Mouse (Mus musculus): ENCODE results near the gene Zfp14.

Zfp14 gene

DNA sequence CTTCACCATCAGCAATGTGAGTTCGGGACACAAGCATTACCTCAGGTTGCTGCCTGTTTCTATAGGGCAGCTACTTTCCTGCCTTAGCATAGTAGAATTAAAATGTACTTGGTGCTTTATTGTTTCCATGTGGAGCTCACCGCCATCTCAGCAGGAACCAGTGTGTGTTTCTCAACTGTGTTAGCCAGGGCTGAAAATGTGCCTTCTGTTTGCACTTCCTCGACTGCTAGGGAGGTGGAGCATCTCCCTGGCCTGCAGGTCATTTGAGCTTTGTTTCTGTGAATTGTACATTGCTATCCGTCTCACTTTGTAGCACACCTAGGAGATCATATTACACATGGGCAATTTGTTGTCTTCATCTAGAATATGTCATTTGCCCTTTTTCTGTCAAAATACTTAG lies 23.8 kb downstream of the Zfp14 start:
- no peak for DNase-seq

DNA sequence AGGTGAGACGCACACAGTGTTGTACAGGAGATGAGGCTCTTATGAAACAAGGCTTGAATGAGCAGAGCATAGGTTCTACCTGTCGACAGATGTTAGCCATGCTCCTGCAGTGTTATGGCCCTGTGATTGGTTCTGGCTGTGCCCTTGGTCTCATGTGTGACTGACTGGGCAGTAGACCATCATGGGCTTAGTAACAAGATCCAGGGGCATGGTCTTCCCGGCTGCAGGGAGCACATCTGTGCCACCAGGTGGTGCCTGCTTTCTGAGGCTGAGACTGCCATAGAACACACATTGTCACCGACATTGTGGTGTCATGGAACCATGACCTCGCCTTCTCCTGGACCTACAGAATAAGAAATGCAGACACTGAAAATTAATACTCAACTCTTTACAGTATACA lies 25.8 kb downstream of the Zfp14 start:
- DNase-seq, result peak; percentile 16

GRCm38 (mm10) chr7:30023800-30024199 lies 27.4 kb downstream of the Zfp14 start:
- no peak for DNase-seq

- no peak for DNase-seq
Observed at GRCm38 (mm10) chr7:30023324-30023723, 27.9 kb downstream of the Zfp14 start.

GRCm38 (mm10) chr7:30019543-30019942 lies 31.6 kb downstream of the Zfp14 start:
- no peak for DNase-seq

GRCm38 (mm10) chr7:30017226-30017625 lies 34.0 kb downstream of the Zfp14 start:
- DNase-seq, result no peak

DNA sequence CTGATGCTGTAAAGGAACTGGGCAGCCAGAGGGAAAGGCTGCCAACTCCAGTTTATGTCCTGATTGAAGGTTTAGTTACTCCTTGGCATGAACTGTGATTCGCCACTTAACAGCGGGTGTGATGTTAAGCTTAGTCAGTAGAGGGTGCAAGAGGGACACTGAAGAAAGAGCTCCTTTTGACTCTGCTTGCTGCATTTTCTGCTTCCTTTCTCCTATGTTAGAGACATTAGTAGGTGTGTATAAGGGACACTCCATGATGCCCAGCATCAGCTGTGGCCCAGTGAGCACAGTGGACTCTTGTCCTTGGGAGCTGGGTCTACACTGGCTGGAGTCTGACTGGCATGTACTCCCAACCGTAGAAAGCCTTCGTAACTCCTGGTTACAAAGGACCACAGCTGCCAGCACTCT lies 38.2 kb downstream of the Zfp14 start:
- DNase-seq, result peak; percentile 87

DNA sequence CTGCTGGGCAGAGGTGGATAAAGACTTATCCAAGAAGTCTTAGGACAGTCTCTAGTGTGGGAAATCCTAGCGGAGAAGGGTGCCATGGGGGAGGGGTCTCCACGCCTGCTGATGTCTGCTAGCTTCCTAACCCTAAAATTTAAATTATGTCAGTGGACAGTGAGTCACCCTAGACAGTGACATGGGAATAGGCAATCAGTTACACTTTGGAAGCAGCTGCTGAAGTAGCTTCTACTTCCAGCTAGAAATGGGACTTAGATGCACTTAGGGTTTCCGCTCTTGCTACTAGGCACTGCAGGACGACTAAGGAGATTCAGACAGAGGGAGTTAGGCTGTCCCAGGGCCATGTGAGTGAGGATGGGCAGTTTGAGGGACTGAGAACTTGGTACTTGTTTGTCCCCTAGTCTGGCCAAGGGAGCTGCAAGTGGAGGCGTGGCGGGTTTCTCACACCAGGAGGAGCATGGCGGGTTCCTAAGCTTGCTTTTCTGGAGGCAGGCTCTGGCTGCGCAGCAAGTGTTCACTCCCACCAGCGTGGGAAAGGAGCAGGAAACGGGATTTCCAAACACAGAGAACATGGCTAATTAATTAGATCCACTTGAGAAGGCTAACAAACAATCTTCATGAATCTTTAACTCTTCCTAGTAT lies 40.5 kb downstream of the Zfp14 start:
- peak; percentile 59 for DNase-seq

DNA sequence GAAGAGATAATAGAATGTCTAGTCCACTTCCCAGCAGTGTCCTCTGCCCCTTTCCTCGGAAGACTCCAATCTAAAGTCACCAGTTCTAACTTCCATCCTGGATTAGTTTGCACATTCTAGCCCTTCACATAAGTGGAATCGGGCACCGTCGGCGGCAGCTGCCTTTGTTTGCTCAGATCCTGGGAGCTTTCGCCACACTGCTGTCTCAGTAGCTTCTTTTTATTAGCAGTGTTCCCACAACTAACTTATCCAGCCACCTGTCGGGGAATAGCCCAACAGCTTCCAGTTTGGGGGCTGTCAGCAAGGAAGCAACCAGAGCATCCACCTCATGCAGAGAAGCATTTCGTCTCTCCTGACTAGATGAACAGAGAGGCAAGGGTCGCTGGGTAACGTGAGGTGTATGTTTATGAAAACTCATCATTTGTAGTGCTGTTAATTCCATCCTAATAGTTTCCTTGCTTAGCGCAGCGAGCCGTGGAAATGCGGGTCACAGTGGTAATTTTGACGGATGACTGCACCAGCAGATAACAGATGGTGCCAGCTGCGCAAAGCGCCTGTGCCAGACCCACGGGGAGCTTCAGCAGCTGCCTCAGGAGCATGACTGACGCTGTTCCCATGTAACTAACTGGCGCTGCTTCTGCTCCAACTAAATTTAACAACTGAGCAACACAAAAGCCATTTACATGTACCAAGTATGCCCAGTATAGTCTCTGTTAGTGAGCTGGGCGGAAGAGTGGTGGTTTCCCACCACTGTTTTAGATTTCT lies 41.7 kb downstream of the Zfp14 start:
- peak; percentile 97 for DNase-seq

DNA sequence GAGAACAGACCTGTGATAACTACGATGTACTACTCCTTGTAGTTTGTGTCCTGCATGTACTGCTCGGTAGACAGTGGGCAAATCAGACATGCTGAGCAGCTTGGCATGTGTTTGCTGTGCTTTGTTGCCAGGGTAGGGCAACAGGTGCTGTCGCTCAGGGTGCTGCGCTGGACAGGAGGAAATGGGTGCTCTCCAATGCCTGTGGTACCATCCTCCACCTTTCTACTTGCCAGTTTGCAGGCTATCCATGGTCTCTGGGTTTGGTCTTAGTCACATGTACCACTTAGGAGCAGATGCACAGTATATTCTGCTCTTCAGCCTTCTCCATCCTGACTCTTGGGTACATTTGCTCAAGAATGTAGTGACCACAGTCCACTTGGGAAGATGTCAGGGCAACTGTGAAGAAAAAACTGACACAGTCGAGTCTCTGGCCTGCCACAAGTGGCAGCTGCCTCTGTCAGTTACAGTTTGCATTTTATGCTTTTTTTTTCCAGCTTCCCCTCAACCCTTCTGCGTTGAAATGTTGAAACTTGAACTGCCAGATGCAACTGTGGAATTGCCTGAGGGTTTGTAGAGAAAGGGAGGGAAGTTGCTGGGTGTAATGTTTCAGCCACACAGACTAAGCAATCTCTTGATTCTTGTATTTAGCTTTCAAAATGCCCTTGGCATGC lies 43.0 kb downstream of the Zfp14 start:
- no peak for DNase-seq

DNA sequence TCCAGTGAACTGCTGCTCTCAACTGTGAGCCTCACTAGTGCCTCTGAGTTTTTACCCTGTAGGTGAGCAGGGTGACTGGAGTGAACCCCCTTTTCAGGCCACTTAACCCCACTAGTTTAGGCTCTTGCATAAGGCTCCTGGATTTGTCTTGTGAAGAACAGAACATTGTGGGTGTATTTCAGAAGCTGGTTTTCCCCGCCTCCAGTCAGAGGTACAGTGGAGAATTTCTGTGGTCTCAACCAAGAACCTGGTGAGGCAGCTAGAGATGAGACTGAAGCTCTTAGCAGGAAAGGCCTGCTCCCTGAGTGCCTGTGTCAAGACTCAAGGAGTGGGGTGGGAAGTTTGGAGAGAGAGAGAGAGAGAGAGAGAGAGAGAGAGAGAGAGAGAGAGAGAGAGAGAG lies 43.6 kb downstream of the Zfp14 start:
- DNase-seq, result no peak

DNA sequence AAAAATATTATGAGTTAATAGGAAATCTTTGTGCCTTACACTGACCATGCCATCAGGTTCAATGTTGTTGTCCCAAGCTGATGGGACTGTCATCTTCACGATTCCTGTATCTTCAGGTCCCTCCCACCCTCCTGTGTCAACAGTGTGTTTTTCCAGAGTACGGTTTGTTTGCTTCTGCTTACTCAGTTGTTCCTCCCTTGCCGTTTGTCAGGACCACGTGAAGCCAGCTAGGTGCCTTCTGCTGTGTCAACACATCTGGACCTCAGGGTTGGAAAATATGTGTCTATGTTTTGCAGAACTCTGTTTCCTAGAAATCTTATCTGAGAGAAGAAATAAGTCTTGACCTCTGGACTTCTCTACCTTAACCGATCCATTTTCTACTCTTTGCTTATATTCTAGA lies 50.6 kb downstream of the Zfp14 start:
- no peak for DNase-seq

GRCm38 (mm10) chr7:29995134-29995533 lies 56.0 kb downstream of the Zfp14 start:
- no peak for DNase-seq

DNA sequence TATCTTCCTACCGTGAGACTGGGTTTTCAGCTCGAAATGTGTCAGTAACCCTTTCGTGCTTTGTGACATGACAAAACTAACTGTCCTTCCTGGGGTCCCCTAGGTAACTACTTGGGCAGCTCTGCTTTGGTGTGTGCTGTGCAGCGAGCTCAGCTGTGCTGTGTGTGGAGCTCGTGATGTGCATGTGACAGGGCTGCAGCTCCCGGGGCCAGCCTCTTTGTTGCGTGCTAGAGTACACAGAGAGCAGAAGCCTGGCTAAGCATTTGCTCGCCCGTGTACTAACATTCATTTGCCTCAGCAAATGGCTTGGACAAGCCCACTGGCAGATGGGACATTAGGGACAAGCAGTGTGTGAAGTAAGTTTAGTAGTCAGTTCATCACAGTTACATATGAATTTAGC lies 57.8 kb downstream of the Zfp14 start:
- DNase-seq, result no peak

GRCm38 (mm10) chr7:29992698-29993097 lies 58.5 kb downstream of the Zfp14 start:
- DNase-seq, result no peak

- DNase-seq, result no peak
Observed at GRCm38 (mm10) chr7:29989031-29989430, 62.1 kb downstream of the Zfp14 start.

GRCm38 (mm10) chr7:29987551-29987950 lies 63.6 kb downstream of the Zfp14 start:
- DNase-seq, result no peak
